Mouse (Mus musculus): Measurements from ENCODE around the gene Rtp3.
A peak's percentile ranks its signal among the peaks of the same experiment; 100 is the strongest.

The Rtp3 gene

GRCm38 (mm10) chr9:110990204-110990603 lies at the start of gene Rtp3:
Gene Rtp3, minus strand, starts transcription at chr9:110990583.
- peak; percentile 75 for DNase-seq (ENCODE audit: low spot score)

DNA sequence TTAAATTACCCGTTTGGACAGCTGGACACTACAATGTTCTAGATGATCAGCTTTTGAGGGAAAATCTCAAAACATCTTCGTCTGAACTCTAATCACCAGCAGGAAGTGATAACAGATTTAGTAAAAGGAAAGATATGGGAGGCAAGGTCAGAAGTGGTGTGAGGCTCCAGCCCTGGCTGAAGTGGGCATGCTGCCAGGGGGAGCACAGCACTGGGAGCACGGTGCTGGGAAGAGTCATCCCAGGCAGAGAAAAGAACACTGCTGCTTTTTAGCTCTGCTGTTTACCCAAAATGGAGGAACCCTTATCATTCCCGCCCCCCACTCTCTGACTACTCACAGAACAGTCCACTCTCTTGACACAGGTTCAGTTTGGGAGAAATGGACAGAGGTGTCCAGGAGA lies 49.6 kb upstream of the Rtp3 start:
- DNase-seq (ENCODE audit: low spot score), result no peak

DNA sequence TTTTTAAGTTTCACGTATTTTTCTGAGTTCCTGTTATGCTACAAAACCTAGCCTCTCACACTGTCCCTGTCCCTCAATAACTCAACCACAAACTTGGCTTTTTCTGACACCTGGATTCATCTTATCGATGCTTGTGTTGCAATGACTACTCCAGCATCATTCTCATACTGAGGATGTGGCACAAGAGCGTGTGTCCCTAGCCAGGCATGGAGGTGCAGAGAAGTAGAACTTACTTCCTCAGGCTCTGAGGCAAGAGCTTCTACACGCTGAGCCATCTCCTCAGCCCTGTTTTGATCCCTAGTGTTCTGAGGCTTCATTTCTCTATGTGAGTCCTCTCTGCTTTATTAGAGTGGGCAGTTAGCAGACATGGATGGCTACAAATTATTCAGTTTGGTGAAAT lies 43.3 kb upstream of the Rtp3 start:
- no peak for DNase-seq (ENCODE audit: low spot score)

DNA sequence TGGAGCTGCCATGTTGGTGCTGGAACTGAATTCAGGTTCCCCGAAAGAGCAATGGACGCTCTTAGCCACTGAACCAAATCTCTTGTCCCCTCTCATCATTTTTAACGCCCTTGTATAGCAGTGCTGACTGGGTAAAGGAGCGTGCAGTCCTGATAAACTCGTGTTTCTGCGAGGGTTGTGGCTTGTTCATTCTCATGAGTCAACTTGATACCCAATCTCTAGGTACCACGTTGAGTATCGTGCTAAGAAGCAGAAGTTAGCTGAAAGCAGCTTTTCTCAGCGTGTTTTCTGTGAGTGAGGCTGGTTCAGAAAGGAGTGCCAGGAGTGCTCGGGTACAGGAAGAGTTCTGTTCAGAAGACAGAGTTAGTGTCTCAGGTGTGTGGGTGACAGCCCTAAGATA lies 36.4 kb upstream of the Rtp3 start:
- DNase-seq (ENCODE audit: low spot score), result no peak

GRCm38 (mm10) chr9:111019022-111019421 lies 28.6 kb upstream of the Rtp3 start, which contains the start of gene Ltf:
Gene Ltf, plus strand, starts transcription at chr9:111019271.
- no peak for DNase-seq (ENCODE audit: low spot score)

DNA sequence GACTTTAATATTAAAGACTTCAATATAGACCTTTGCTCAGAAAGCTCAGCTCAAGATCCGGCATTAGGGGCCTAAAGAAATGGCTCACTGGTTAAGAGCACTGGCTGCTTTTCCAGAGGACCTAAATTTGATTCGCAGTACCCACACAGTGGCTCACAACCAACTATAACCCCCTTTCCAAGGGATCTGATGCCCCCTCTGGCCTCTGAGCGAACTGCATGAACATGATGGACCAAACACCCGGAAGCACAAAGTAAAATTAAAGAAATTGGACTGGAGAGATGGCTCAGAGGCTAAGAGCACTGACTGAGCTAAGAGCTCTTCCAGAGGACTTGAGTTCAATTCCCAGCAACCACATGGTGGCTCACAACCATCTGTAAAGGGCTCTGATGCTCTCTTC lies 25.3 kb upstream of the Rtp3 start:
- no peak for DNase-seq (ENCODE audit: low spot score)

DNA sequence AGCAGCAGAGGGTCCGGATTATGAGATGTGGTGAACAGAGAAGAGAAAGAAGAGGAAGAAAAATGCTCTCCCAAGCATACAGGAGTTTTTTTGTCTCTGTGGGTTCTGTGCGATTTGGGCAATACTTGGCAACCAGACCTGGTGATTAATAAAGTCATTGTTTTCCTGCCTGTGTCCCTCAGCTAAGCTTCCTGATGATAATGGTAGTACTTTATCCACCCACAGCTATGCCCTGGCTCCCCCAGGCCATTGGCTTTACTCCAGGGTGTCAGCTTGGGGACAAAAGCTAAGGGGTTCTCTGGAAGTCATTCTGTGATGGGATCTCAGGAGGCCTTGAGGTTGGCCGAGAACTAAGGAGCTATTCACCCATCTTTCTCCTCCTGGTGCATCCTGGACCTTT lies 21.7 kb upstream of the Rtp3 start:
- peak; percentile 63 for DNase-seq (ENCODE audit: low spot score)

DNA sequence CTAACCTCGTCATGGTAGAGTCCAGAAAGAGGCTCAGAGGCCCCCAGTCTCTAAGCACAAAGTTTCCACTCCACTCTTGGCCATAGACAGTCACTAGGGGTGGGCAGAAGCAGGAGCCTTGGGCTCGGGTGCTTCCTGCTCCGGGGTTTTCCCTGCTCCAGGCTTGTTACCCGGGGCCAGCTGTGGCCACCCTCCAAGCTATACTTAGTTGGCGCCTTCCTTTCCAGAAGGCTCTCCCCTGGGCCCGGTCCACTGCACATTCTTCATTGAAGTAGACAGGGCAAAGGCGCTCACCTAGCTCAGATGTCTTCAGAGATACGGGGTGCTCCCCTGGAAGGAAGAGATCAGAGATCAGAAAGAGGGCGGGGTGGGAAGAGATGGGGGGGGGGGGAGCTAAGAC lies 21.2 kb upstream of the Rtp3 start:
- DNase-seq (ENCODE audit: low spot score), result no peak

DNA sequence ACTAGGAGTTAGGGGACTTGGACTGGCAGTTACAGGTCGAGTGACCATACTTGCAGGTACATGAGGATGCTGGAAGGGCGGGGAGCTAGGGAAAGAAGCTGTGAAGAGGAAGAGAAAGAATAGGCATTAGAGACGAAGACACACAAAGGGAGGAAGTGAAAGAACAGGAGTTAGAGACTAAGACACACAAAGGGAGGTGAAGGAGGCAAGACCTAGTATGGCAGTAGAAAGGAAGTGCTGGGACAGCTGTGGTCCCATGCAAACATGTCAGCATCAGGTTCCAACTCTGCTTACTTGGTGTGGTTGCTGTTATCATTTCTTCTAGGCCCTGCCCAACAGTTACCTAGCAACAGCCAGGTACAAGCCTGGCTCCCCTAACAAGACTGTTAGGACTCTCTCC lies 19.4 kb upstream of the Rtp3 start:
- no peak for DNase-seq (ENCODE audit: low spot score)

- no peak for DNase-seq (ENCODE audit: low spot score)
Measured at GRCm38 (mm10) chr9:111006544-111006943, 16.2 kb upstream of the Rtp3 start.

DNA sequence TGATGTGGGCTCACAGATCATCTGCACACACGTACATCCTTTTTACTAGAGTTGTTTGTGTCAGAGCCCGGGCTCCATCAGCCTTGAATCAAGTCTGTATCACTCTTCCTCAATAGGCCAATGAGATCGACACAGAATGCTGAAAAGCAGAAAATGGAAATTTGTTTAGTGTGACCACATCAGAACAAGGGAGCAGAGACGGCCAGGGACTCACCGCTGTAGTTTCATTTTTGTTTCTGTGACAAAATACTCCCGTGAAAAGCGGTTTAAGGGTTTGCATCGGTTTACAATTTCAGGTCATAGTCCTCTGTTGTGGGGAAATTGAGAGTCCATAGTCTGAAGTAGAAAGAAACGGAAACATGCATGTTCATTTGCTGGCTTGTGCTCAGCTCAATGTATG lies 12.9 kb upstream of the Rtp3 start:
- no peak for DNase-seq (ENCODE audit: low spot score)

- no peak for DNase-seq (ENCODE audit: low spot score)
Measured at GRCm38 (mm10) chr9:111001621-111002020, 11.2 kb upstream of the Rtp3 start.

DNA sequence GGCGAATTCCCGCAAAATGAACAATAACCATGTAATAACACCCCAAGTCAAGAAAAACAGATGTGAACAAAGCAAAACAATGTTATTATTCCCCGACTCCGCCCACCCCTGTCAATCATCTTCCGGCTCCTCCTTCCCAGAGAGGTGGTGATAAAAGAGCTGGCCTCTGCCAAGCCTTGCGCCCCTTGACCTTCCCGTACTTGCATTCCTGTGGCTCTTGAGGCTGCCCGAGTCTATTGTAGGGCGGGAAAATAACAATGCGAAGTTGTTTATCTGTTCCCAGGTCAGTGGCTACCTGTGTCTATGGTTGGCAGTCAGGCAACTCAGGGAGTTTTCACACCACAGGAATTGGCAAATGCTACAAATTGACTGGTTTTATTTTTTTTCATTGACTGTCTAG lies 9.5 kb upstream of the Rtp3 start:
- peak; percentile 73 for DNase-seq (ENCODE audit: low spot score)

DNA sequence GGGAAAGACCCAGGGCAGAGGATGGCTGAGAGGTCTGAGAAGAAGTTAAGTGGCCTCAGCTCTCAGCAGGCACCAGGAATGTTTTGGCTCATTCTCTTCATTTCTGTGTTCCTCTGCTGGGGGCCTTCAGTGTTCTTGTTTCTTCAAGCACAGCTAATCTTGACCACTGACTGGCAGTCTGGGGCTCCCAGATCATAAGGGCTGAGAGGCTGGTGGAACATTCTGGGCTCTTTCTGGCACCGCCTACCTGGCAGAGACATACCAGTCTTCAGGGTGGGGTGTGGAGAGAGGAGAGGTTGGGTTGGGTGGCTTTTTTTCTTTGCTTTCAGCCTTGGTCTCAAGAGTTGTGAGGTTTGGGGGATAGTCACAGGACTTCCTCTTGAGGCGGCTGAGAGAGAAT lies 8.7 kb upstream of the Rtp3 start:
- peak; percentile 56 for DNase-seq (ENCODE audit: low spot score)

DNA sequence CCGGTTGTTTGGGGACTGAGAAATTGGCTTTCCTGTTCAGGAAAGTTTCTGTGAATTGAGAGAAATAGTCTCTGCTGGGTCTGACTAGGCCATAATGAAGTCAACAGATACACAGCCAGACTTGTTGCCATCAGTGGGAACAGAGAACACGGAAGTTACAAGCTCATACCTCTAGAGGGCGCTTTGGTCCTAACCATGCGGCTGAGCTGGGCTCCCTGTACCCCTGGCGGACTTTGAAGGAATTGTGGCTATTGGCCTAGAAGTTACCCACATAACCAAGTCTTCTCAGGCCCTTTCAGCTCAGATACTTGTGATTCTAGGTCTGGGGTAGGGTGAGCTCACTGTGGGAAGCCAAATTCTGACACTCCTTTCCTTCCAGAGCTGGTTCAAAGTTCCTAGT lies 6.9 kb upstream of the Rtp3 start:
- peak; percentile 88 for DNase-seq (ENCODE audit: low spot score)

- peak; percentile 92 for DNase-seq (ENCODE audit: low spot score)
Measured at GRCm38 (mm10) chr9:110994716-110995172, 4.4 kb upstream of the Rtp3 start.

DNA sequence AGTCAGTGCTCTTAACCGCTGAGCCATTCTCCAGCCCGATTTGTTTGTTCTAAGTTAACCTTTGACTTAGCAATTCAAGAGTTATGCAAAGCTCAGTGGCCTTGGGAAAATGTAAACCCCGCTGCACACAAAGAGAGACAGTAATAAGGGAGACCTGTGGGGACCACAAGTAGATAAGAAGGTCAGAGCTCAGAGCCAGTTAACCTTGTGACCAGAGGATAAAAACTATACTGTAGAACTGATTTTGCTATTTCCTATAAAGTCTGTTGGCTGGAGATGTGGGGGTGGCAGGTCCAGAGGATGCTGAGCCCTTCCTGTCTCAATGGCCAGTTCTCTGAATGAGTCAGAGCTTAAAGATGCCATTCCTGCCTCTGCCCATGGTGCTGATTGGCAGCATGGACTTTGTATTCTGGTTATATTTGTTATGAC lies 2.9 kb upstream of the Rtp3 start:
- no peak for DNase-seq (ENCODE audit: low spot score)

DNA sequence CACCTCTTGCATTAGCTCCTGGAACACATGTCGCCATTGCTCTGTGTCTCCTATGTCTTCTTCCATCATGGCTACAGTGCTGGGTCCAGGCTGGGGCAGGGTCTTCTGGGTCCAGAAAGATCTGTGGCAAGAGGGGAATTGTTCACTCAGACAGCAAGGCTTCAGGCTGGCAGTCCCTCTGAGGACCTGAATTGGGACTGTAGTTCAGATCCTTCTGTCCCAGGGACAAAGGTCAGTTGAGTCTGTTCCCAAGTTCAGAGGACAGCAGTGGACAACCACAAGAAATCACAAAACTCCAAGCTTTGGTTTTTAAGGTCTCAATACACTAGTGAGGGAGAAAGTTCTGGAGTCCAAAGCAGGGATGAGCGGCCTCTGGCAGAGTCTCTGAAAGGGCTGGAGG lies 840 bp downstream of the Rtp3 start:
- no peak for DNase-seq (ENCODE audit: low spot score)

DNA sequence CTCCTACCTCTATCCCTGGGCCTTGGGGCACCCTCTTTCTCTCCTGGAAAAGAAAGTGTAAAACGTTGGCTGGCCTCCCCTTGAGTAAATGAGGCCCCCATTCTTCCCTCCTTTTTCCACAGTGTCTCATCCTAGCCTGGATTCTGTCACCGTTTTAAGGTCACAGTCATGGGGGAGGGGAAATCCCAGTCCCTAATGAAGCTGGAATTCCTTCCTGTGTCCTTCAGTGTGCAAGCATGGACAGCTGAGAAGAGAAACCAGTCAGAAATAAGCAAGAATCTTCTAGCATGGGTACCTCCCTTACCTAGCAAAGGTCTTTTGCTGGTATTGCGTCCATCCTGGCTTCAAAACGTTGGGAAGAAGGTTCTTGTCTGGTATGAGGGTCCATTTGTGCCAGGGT lies 1.2 kb downstream of the Rtp3 start:
- DNase-seq (ENCODE audit: low spot score), result no peak

GRCm38 (mm10) chr9:110988078-110988477 lies 2.3 kb downstream of the Rtp3 start:
- DNase-seq (ENCODE audit: low spot score), result no peak

GRCm38 (mm10) chr9:110987331-110987730 lies 3.1 kb downstream of the Rtp3 start:
- DNase-seq (ENCODE audit: low spot score), result no peak

DNA sequence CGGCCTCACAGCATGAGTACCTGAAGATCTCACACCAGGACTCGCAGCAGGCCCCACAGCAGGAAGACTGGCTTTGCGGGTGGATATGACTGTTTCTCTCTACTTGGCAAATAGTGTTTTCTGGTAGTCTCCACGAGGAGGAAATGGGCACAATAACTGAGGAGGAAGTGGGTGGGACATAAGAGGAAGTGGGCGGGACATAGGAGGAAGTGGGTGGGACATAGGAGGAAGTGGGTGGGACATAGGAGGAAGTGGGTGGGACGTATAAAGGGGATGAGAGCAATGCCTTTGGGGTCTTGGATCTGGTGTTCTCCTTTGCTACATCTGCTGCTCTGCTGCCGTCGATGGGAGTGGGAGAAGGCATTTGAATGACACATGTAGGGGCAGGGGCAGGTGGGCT lies 4.4 kb downstream of the Rtp3 start:
- DNase-seq (ENCODE audit: low spot score), result no peak

GRCm38 (mm10) chr9:110985541-110985940 lies 4.8 kb downstream of the Rtp3 start:
- no peak for DNase-seq (ENCODE audit: low spot score)

DNA sequence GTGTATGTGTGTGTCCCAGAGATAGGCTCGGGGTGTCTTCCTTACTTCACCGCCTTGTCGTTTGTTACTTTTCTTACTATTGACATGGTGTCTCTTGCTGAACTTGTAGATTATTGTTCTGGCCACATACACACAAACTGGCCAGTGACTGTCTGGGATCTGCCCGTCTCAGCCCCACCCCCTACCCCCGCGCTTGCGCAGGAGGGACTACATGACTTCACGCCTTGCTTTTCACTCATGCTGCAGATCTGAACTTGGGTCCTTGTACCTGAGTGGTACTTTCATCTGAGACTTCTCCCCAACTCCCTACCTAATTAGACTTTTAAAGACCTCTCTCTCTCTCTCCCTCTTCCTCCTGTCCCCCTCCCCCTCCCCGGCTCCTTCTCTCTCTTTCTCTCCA lies 6.3 kb downstream of the Rtp3 start:
- no peak for DNase-seq (ENCODE audit: low spot score)

- no peak for DNase-seq (ENCODE audit: low spot score)
Measured at GRCm38 (mm10) chr9:110982351-110982750, 8.0 kb downstream of the Rtp3 start.

Data from lung, postnatal 25 days (tissue).